Mouse (Mus musculus): ENCODE measurements around the gene Fyb.

DNA sequence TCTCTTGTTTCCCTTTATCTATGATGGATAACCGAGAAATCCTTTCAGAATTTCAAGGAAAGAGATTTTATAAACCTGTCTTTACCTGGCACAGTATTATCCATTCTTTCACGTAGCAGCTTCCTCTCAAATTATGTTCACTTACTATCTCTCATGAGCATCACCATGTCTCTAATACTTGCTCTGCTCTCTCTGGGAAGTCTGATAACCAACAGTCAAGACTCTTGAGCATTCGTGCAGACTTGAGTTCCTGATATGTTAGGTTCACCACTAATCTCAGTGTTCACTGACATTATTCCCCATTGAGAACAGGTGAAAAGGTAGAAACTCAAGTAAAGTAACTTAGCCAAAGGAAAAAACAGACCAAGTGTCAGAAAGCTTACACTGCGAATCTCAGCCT, 34.9 kb downstream of the Fyb start:
- no peak for TF ChIP-seq TCF12 (IDR thresholded peaks at IDR 0.05; ENCODE audit: insufficient read depth, poor library complexity, severe bottlenecking)
- no peak for TF ChIP-seq POLR2A (IDR thresholded peaks at IDR 0.05; ENCODE audit: insufficient read length, low read depth)
- no peak for TF ChIP-seq MYOG (IDR thresholded peaks at IDR 0.05; ENCODE audit: control insufficient read depth in 1 of 3, insufficient read depth in 1 of 3, insufficient read length in 2 of 3, low read depth in 2 of 3)
- no peak for TF ChIP-seq USF1 (IDR thresholded peaks at IDR 0.05; ENCODE audit: low read depth)
- no peak for TF ChIP-seq MYOD1 (IDR thresholded peaks at IDR 0.05; ENCODE audit: control insufficient read depth in 1 of 3, insufficient read length in 2 of 3, low read depth in 2 of 3)
- TF ChIP-seq MAX (IDR thresholded peaks at IDR 0.05; ENCODE audit: low read depth): no peak
- TF ChIP-seq SRF (IDR thresholded peaks at IDR 0.05; ENCODE audit: control insufficient read depth, insufficient read length, low read depth): no peak

Measured in myocyte (in vitro differentiated cells).